Mouse (Mus musculus): ENCODE measurements at regions not wholly inside any gene's neighbourhood (a gene's known extent, or its start where the extent isn't known, plus 50 kb on each side); places are given as distances from the start of the nearest gene placed in this dataset.

DNA sequence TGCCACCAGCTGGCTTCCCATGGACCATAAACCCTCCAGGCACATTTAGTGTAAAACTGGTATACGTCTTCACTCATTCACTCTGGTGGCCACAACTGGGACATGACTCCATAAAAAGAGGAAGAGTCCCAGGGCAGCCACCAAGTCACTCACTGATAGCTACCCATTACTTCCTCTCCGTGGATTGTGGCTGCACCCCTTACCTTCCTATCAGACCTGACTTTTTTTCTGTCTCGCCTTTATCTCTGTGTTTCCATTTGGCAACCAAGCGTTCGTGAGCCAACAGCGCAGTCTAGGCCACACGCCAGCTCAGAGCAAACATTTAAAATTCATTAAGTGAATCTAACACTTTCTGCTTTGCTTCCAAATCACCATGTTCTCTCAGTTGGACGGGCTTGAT, 53.9 kb upstream of the Slc44a1 start:
- no peak for DNase-seq (ENCODE audit: low spot score)

DNA sequence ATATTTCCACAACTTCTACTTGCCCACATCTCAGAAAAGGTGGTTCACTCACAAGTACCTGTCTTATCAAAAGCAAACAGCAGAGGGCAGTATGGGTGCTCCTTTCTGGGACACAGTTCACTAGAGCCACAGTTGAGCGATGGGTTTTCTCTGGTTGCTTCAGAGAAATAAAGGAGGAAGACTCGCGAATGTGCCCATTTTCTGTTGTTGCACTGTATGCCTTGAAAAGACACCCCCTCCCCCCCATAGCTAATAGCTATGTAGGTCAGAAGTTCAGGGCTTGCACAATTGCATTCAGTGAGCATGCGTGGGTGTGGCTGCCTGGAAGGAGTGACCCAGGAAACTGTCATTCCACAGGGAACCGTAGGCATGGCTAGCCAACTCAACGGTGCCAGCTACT, 55.5 kb upstream of the Slc44a1 start:
- DNase-seq (ENCODE audit: low spot score), result peak; percentile 56

DNA sequence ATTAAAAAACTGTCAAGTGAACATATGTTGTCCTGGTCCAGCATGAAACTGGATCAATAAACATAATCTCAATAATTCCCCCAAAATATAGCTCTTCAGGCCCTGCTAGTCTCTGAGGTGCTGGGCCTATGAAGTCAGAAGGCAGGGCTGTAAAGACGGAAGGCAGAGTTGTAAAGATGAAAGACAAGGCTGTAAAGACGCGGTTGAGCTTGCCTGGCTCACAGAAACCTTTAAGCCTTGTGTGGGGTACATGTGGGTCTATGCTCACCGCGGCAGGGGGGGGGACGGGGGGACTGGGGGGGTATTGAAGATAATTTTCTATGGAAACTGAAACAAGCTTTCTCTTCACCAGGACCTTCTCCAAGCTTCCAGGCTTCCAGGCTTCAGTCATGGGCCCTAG, 56.1 kb upstream of the Slc44a1 start:
- no peak for DNase-seq (ENCODE audit: low spot score)

DNA sequence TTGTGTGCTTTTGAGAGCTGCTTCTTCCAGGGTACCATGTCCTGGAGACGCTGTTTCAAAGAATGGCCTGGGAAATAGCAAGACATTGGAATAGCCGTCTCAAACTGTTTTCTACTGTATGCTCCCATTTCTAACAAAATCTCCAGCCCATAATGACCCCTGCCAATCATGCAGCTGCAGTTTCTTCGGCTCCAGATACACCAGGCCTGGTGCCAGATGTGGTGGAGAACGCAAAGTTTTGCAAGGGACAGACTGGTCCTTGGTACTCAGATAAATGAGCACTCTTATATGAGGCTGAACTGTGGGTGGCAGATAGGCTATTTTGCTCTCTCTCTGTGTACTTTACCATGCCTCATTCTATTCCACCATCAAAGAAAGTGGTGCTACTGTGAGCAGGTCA, 58.2 kb upstream of the Slc44a1 start:
- no peak for DNase-seq (ENCODE audit: low spot score)

DNA sequence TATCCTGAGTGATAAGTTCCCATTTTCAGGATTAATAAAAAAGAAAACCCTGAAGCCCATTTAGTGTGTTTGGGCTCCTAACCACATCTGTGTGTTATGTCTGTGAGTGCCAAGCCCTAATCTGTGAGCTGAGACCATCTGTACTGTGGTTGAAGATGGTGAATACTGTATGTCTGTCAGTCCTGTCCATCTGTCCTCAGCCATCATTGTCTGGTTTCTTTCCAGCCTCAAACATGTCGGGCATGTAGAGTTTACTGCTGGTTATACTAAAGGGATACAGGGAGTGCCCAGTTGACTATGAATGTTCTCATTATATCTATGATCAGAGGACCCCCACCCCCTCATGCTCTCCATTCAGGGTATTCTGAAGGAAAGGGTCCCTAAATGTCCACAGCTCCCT, 60.4 kb upstream of the Slc44a1 start:
- DNase-seq (ENCODE audit: low spot score), result no peak

DNA sequence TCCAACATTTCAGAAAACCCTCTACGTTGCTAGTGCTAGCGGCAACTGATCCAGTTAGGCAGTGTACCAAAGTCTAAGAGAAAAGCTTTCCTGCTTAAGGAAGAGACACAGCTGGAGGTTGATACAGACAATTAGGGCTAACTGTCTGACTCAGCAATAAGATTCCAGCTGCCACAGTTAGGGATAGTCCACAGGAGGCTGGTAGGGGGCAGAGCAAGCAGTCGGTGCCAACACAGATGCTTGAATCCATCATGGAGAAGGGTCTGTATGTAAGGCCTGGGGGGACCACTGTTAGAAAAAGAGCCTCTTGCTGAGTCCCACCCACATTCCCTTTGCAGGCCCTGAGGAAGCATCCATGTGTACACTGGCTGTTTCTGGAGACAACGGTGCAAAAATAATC, 63.2 kb upstream of the Slc44a1 start:
- DNase-seq (ENCODE audit: low spot score), result no peak

DNA sequence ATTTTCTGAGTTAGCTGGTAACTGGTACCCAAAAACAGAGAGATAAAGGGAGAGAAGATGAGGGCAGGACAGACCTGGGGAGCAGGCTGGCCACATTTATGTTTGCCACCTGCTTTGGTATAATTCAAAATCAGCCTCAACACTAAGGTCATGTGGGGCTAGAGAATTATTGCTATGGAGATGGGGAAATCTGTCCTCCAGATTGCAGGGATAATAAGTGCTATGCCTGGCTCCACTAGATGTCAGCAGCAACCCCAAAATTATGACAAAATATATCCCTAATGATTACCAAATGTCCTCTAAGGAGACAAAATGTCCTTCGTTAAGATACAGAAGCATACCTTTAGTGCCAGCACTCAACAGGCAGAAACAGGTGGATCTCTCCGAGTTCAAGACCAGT, 83.8 kb upstream of the Slc44a1 start:
- DNase-seq (ENCODE audit: low spot score), result no peak

DNA sequence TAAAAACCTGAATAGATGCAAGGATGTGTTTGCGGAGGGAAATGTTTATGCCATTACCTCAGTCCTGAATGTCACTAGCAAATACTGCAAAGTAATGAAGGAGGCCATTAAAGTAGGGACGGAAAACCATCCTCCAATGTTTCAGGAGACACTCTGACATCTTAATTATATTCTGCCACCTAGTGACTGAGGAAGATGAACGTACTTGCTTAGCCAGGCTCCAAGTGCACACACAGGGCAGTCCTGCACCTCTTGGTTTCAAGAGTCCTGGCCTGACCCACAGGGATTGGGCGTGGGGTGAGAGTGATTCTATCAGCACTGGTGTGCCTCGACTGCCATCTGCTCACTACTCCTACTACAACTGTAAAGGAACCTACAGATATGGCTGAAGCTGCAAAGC, 85.3 kb upstream of the Slc44a1 start:
- DNase-seq (ENCODE audit: low spot score), result no peak

DNA sequence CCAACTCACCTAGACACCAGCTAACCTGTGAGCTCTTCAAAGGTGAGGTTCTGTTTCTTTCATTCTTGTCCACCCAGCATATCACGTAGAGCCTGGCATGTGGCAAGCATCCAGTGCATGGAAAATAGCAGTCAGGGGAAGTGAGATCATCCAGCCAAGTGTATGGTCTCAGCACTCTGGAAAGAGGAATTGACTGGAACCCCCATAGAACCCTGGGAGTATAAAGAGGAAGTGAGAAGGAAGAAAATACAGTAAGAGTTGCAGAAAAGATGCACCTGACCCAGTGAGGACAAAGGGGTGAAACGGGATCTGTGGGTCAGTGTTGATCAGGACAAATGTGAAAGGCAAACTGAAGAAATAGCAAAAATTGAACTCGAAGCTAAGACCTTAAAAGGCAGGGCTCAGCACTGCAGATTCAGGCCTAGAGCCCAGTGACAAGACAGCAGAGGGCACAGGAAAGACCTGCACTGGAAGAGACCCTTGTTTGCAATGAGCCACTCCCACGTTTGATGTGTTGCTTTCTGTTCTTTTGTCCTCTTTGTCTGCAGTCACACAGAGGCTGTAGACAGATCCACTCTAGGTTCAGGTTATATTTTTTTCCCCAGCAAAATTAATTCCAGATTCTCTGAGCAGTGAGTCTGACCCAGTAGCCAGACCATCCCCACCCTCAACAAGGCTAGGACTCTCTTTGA, 86.7 kb upstream of the Slc44a1 start:
- no peak for DNase-seq (ENCODE audit: low spot score)

DNA sequence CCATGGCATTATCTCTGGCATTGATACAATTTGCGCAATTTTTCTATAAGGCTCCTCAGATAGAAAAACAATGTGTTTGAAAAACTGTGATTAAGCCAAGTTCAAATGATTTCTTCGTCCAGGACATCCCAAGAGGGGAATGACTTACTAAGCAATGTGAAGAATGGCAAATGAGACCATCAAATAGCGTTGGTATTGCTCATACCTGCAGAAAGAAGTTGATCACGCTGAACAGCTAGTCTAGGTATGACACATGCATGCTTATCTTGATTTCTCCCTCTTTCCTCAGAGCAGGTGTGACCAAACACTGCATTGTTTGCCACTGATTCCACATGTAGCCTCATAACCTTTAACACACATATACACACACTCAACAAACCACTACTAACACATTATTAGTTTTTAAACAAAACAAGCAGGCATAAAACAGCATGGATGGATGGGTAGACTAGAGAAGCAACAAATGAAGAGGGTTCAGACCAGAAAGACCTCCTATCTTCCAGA, 89.1 kb upstream of the Slc44a1 start:
- DNase-seq (ENCODE audit: low spot score), result no peak

DNA sequence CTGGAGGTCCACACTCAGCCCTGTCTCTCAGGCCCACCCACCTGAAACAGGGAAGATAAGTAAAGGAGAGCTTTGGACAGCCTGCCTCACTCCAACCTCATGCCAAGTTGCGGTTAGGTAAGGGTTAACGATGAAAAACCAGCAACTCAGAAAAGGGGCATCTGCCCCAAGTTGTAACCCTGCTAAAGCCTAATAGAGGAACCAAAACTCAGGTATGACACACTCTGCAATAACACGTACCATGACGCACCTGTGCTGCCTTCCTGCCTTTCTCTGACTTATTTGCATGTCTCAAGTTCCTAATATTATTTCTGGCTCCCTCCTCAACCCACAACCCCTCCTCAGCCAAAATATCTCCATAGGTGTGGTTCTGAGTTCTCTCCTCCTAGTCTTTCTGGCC, 94.9 kb upstream of the Slc44a1 start:
- no peak for DNase-seq (ENCODE audit: low spot score)

DNA sequence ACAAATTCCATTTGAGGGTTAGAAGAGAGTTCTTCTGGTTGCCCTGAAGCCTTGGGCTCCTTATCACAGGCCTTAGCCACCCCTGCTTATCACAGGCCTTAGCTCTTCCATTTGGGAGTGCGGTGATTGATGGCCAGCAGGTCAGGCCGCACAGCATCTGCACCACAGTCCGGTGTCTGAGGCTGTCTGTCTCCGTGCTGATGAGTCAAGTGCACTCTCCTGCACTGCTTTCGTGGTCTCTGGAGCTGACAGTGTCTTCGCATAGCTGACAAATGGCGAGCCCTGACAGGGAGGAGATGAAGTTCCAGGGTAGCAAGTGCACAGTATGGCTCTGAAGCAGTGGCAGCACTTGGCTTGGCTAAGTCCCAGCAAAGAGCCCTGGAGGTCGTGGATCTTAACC, 95.7 kb upstream of the Slc44a1 start:
- DNase-seq (ENCODE audit: low spot score), result no peak

DNA sequence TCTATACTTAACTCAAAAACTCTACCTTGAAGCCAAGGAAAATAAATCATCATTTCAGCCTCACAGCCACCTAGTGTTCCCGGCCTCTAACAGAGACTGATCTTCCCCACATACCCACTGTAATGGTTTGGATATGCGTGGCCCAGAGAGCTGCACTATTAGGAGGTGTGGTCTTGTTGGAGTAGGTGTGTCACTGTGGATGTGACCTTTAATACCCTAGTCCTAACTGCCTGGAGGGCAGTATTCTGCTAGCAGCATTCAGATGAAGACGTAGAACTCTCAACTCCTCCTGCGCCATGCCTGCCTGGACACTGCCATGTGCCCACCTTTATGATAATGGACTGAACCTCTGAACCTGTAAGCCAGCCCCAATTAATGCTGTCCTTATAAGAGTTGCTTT, 99.0 kb upstream of the Slc44a1 start:
- no peak for DNase-seq (ENCODE audit: low spot score)

DNA sequence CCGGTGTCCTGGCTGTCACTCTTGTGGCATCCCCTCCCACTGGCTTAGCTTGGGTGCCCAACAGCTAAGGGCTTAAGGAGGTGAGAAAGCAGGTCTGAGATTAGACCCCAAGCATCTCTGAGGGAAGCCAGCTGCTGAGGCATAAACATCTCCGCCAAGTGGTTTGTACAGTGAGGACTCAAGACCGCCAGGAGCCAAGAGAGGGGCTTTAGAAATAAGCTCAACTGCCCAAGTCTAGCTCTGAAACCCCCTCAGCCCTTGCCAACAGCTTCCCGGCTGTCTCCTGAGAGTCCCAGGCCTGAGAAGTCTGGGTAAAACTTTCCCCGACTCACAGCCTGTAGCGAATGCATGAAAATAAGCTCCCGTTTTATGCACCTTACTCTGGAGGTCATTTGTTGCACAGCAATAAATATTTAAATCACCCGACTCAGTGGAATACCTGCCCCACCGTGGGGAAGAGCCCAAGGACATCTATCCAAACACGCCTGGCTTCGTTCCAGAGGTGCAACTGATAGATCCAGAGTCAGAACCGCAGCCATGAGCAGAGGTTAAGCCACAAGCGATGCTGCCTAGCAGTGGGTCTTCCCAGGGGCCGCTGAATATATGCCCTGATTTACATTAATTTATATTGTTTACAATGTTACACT, 100.1 kb upstream of the Slc44a1 start:
- DNase-seq (ENCODE audit: low spot score), result no peak

DNA sequence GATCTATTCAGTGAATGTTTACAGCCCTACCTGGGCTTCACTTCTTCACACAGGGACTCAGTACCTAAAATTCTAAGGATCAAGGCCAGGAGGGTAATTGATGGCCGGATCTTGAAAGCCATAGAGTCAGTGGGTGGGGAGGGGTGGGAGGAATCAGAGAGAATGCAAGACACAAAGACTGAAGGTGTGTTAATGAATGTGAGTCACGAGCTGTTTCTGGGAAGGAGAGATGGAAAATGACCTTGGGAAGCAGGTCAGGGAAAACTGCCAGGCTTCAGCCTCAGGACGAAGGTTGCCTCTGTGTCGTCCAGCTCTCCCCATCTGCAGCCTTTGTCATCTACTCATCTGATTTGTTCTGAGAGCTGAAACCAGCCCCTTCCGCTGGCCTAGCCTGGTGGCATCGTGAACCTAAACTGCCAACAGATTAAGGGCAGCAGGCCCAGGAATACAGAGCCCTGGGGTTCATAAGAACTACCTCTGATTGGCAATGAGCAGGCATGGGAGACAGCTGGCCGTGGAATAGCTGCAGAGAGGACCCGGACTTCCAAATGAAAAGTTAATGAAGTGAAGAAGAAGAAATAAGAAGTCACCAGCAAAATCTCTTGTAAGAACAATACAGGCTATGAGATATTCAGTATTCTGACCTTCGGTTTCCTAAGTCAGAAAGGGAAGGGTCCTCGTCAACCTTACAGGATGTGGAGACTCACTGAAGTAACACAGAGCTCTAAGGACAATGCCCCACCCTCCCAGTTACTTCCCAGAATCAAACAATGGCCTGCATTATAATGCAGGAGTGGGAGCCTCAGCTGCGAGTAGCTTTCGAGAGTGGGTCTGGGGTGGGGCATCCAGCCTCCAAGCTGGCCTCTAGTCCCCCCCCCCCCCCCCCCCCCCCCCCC, 100.8 kb upstream of the Slc44a1 start:
- peak; percentile 29 for DNase-seq (ENCODE audit: low spot score)

DNA sequence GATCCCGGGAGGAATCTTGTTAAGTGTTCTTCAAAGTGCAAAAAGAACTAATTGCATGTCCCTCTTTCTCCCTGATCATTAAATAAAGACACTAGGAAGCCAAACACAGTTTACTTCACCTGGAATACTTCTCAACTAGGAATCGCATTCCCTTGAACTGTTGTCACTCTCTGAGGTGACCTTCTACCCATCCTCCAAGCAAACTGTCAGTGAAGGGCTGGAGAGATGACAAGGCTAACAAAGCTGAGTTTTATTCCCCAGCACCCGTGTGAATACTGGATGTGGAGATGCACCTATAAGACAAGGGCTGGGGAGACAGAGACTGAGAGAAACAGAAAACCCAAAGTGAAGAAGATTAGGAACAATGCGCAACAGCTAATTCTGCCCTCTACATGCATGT, 101.7 kb upstream of the Slc44a1 start:
- DNase-seq (ENCODE audit: low spot score), result no peak

DNA sequence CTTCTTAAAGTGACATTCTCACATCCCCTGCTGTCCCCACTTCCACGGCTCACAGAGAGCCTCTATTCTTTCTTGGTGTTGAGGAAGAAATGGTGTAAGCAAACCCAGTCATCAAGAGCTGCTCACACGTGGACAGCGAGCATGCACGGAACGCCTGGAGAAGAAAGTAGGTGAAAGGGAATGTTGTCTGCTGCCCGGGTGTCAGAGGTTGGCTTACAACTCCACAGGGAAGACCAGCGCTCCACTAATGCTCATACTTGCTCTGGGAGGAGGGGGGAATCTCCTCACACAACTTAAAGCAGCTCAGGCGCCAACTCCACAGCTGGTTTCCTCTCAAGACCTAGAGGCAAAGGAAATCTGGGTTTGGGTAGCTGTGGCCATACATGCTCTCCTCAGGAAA, 102.4 kb upstream of the Slc44a1 start:
- DNase-seq (ENCODE audit: low spot score), result peak; percentile 21

DNA sequence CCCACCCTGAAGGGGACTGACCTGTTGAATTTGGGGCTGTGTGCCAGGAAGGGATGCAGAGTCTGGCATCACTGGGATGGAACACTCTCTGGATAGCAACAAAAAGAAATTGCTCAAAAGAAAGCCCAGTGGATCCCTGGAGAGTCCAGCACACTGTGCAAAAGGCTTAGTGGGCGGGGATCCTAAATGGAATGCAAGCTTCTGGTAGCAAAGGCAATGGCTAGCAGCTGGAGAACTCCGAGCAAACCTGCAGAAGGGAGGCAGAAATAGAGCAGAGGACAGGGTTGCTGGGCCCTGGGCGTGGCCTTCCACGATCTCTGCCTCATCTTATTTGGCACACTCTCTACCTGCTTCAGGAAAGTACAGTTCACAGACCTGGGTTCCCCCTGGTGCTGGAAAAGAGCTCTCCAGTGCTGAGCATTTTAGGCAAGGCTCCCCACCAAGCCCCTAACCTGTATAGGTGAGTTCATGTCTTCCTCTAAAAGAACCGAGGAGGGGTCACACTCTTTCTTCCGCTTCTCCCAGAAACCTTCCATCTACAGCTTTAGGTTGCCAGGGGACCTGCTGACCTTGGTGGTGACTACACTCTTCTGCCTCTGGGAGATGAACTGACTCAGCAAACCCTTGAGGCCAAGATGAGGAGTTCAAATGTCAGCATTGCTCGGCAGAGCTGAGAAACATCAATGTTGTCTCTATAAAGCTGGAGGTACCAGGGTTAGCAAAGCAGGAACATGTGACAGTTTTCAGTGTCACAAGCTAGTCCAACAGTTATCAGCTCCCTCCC, 112.6 kb upstream of the Slc44a1 start:
- DNase-seq (ENCODE audit: low spot score), result peak; percentile 21

DNA sequence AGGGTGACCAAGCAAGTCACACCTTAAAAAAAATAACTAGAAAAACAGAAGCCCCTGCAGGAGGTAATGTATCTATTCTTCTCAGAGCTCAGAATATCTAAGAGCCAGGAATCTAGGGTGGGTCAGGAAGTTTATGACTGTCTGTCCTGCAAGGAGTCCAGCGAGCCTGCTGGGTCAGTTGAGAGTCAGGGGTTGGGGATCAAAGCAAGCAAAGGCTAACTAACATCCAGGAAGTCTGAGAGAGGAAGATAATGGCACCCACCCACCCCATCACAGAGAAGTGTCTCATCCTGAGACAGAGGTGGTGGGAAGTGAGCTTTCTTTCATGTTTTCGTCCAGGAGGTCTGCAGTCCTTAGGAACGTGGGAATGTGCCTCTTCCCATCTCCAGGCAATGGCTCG, 116.4 kb upstream of the Slc44a1 start:
- no peak for DNase-seq (ENCODE audit: low spot score)

DNA sequence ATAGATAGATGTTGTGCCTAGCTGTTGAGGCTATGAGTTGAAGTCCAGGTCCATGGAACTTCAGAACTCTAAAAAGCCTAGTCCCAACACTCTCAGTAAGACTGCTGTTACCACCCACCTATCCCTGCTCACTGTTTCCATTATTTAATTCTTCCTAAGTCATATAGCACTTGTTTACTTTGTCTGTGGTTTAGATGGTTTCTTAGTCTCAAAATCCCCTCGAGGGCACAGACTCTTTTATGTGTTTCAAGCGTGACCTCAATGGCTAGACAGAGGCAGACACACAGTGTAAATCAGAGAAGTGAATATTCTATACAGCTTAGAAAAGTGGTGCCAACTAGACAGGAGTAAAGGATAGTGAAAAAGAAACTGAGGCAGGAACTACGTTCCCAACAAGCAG, 117.0 kb upstream of the Slc44a1 start:
- DNase-seq (ENCODE audit: low spot score), result no peak

DNA sequence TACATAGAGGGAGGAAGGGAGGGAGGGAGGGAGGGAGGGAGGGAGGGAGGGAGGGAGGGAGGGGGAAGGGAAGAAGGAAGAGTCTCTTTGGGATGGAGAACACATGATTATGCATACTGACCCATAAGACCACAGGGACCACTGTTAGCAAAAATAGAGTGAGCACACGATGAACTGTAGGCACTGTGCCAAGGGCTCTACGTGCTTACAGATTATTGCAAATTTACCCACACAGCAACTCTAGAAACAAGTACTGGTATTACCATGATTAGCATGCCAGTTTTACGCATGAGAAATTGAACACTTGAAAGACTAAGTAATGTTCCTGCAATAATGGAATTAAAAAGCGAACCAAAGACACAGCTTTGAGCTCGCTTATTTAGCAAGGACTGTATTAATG, 117.7 kb upstream of the Slc44a1 start:
- DNase-seq (ENCODE audit: low spot score), result no peak
